Mouse (Mus musculus): ENCODE data around the gene Slc30a10. TPM values are rescaled to one million over a fixed set of nuclear protein-coding genes. Genes with fewer than 3 reads are reported as not detected.

Gene Slc30a10
- polyA plus RNA-seq, 1 experiment from 2014 or later, result 0.86 TPM

DNA sequence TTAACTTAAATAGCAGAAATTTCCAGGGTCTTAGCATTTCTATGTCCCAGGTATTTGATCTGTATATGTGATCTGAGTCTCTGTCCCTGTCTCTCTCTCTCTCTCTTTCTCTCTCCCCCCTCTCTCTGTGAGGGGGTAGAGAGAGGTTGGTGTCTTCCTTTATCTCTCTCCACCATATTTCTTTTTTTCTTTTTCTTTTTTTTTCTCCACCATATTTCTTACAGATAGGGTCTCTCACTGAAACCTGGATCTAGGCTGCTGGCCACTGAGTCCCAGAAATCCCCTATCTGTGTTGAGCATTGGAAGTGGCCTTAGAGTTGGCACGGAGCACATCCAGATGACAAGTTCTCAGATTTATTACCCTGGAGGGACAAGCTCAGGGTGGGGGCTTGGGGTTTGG lies 18.8 kb downstream of the Slc30a10 start:
- no peak overlapping the region for H3K4me3 ChIP-seq
- DNase-seq (ENCODE audit: low spot score), result no peak
- no peaks in the 10 kb centered on the region for H3K9me3 ChIP-seq (replicated peaks)
- WGBS, result 80% methylated on average over 1 of the region's 1 CpGs
- H3K27me3 ChIP-seq (ENCODE audit: low read depth, poor library complexity, severe bottlenecking), result no peaks in the 10 kb centered on the region
- peaks cover 38% of the 10 kb centered on the region for H3K4me1 ChIP-seq
- H3K27ac ChIP-seq, result no peak overlapping the region
- H3K36me3 ChIP-seq, result no peaks in the 10 kb centered on the region

DNA sequence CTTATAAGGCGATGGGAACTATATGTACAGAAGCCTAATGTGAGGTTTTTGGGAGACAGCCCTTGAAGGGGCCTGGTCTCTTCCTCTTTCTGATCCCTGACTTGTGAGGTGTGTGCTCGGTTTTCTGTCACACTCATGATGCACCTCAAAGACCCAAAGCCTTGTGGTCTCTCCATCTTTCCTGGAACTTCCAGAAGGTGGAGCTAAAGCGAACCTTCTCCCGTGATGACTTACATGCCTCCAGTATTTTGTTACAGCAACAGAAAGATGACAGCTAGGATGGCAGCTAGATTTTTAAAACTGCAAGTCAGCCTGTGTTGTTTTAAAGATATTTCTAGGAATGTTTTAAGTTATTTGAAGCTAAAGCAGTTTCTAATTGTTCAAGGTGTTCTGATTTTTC lies 25.2 kb downstream of the Slc30a10 start:
- Histone ChIP-seq H3K4me3 (no peak overlapping the region), H3K27me3 (ENCODE audit: low read depth, poor library complexity, severe bottlenecking) (no peaks in the 10 kb centered on the region), H3K4me1 (peaks cover 44% of the 10 kb centered on the region), H3K27ac (no peak overlapping the region), H3K36me3 (no peaks in the 10 kb centered on the region), H3K9me3 (replicated peaks) (no peaks in the 10 kb centered on the region)
- 95% methylated on average over 4 of the region's 4 CpGs for WGBS
- DNase-seq (ENCODE audit: low spot score), result no peak

DNA sequence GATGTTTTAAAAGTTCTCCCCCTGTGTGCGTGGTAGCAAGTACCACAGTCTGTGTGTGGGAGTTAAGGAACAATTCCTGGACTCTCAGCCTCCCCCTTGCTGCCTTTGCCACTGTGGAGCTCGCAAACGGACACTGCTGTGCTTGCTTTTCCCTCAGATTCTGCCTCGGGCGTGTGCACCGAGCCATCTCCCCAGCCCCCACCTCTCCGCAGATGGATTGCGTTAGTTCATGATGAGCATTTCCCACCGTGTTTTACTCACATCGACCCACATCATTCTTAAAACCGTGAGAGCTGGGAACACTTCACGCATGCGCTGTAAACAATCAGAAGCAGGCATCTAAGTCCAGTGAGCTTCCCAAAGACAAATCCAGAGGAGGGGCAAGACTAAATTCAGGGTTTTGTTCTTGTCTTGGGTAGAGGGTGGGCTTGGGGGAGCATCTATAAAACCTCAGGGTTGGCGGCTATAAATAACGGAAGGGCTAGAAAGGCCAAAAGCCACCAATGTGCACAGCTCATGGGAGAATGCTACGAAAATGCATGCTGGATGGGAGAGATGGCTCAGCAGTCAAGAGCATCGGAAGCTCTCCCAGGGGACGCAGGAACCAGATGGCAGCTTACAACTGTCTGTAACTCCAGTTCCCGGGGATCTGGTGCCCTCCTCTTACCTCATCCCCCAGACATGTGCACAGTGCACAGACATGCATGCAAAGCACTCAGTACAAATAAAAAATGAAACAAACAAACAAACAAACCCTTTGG lies 27.5 kb downstream of the Slc30a10 start:
- Histone ChIP-seq H3K27me3 (ENCODE audit: low read depth, poor library complexity, severe bottlenecking) (no peaks in the 10 kb centered on the region; the same call in 1 of the 2 replicates), H3K9me3 (replicated peaks) (no peaks in the 10 kb centered on the region), H3K4me1 (peaks cover 43% of the 10 kb centered on the region), H3K36me3 (no peaks in the 10 kb centered on the region), H3K4me3 (peak overlapping the region; percentile 43), H3K27ac (peak overlapping the region; percentile 89)
- peak; percentile 63 for DNase-seq (ENCODE audit: low spot score)
- WGBS, result 25% methylated on average over 19 of the region's 19 CpGs

DNA sequence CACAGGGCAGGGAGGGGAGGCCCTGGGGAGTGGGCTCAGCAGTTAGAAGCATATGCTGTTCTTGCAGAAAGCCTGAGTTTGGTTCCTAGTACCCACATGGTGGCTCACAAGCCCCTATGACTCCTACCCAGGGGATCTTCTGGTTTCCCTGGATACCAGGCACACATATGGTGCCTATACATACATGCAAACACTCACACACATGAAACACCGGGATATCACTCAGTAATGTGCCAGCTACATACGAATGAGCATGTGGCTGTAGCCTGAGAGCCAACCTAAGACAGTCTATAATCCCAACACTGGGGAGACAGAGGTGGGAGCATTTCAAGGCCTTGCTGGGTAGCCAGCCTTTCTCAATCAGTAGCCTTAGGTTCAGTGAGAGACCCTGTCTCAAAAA lies 28.1 kb downstream of the Slc30a10 start:
- no peaks in the 10 kb centered on the region; the same call in 1 of the 2 replicates for H3K27me3 ChIP-seq (ENCODE audit: low read depth, poor library complexity, severe bottlenecking)
- peak overlapping the region; percentile 43; the same call in 1 of the 2 replicates for H3K4me3 ChIP-seq
- peaks cover 45% of the 10 kb centered on the region for H3K4me1 ChIP-seq
- DNase-seq (ENCODE audit: low spot score), result no peak
- H3K36me3 ChIP-seq, result no peaks in the 10 kb centered on the region
- H3K27ac ChIP-seq, result peak overlapping the region; percentile 89
- WGBS, result 95% methylated on average over 2 of the region's 2 CpGs
- H3K9me3 ChIP-seq (replicated peaks), result no peaks in the 10 kb centered on the region

DNA sequence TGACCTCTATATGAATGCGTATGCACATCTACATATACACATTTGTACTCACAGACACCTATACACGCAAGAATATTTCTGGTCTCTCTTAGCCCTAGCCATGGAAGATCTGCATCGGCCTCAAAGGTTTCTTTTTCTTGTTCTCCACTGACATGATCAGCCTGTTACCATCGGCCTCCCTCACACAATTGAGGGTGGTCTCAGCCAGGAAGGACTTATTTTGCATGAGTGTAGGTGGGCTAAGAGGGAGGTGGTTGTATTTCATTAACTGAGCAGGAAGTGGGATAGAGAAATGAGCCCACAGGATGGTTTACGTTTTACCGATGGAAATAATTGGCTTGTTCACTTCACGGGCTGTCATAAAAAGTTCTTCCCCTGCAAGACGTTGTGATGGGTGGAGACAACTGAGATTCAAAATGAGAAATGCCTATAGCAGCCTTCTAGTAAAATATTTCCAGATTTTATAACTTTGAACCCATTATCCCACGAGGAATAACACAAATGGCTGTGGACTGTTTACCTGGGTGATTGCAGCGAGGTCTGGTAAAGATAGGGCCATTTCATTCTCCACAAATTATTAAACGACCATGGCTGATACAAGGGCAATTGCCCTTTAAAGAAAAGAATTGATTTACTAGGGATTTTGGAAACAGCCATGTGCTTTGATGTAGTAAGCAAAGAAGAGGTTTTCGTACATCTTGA lies 28.9 kb downstream of the Slc30a10 start:
- 65% methylated on average over 12 of the region's 12 CpGs for WGBS
- Histone ChIP-seq H3K4me3 (no peak overlapping the region), H3K27ac (peak overlapping the region; percentile 89; the same call in 1 of the 2 replicates), H3K4me1 (peaks cover 45% of the 10 kb centered on the region), H3K36me3 (no peaks in the 10 kb centered on the region), H3K9me3 (replicated peaks) (no peaks in the 10 kb centered on the region), H3K27me3 (ENCODE audit: low read depth, poor library complexity, severe bottlenecking) (no peaks in the 10 kb centered on the region; the same call in 1 of the 2 replicates)
- no peak for DNase-seq (ENCODE audit: low spot score)

DNA sequence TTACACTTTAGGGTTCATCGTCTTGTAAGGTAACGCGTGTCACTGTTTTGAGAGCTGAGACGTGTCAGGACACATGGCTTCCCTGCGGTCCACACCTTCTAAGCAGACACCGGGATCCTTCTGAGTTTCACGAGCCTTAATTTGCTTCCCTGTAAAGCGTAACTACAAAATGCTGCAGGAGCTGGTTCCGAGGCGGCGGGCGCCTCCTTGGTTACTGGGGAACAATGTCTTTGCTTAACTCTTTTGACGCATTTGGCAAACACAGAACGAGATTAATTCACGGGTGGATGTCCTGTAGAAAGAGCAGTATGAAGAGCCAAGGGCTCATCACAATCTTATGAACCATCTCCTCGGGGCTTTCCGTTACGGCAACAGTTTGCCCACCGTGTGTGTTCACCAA lies 29.6 kb downstream of the Slc30a10 start:
- 76% methylated on average over 19 of the region's 19 CpGs for WGBS
- H3K9me3 ChIP-seq (replicated peaks), result no peaks in the 10 kb centered on the region
- H3K4me3 ChIP-seq, result no peak overlapping the region

DNA sequence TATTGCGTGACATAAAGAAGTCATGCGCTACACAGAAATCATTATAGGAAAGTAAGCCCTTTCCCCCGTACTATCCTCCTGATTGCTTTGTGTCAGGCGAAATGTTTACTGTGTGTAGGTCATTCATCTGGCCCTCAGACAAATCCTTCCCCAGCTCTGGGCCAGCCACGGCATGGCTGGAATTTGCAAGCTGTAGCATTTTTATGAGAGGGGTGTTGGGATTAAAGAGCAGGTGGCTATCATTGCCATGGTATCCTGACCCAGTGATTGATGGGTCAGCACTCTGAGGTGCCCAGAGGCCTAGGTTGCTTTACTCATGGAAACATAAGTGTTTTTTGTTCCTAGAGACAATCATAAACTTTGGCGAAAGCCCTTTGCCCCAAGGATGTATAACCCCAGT lies 35.2 kb downstream of the Slc30a10 start:
- DNase-seq (ENCODE audit: low spot score), result no peak
- no peaks in the 10 kb centered on the region for H3K36me3 ChIP-seq
- H3K4me1 ChIP-seq, result peaks cover 20% of the 10 kb centered on the region
- no peak overlapping the region for H3K4me3 ChIP-seq
- no peaks in the 10 kb centered on the region for H3K9me3 ChIP-seq (replicated peaks)
- H3K27me3 ChIP-seq (ENCODE audit: low read depth, poor library complexity, severe bottlenecking), result no peaks in the 10 kb centered on the region; the same call in 1 of the 2 replicates
- 59% methylated on average over 6 of the region's 6 CpGs for WGBS
- H3K27ac ChIP-seq, result no peak overlapping the region

More for the DNA sequence above, 29.6 kb downstream of the Slc30a10 start:
- Histone ChIP-seq H3K27me3 (ENCODE audit: low read depth, poor library complexity, severe bottlenecking) (no peaks in the 10 kb centered on the region; the same call in 1 of the 2 replicates), H3K27ac (peak overlapping the region; percentile 31; the same call in 1 of the 2 replicates), H3K36me3 (no peaks in the 10 kb centered on the region), H3K4me1 (peaks cover 49% of the 10 kb centered on the region)
- DNase-seq (ENCODE audit: low spot score), result no peak

DNA sequence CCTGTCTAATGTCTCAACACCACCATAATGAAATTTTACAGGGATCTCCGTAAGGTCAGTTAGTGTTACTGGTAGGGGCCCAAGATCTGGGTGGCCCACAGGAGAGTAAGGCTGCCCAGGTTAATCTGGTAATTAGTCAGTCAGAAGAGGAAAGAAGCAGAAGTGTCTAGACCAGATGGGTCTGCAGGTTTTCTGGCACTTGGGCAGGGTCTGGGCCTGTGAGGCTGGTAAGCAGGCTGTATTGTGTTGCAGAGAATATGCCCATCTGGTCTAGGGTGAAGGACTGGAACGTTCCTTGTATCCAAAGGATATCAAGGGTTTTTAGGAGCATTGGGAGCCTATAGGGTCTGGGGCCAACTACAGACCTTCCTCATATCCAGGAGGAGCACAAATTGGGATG lies 36.0 kb downstream of the Slc30a10 start:
- peaks cover 20% of the 10 kb centered on the region for H3K4me1 ChIP-seq
- no peaks in the 10 kb centered on the region; the same call in 1 of the 2 replicates for H3K27me3 ChIP-seq (ENCODE audit: low read depth, poor library complexity, severe bottlenecking)
- no peaks in the 10 kb centered on the region for H3K36me3 ChIP-seq
- H3K27ac ChIP-seq, result no peak overlapping the region
- DNase-seq (ENCODE audit: low spot score), result no peak
- WGBS, result 86% methylated on average over 2 of the region's 2 CpGs
- no peak overlapping the region for H3K4me3 ChIP-seq
- no peaks in the 10 kb centered on the region for H3K9me3 ChIP-seq (replicated peaks)

DNA sequence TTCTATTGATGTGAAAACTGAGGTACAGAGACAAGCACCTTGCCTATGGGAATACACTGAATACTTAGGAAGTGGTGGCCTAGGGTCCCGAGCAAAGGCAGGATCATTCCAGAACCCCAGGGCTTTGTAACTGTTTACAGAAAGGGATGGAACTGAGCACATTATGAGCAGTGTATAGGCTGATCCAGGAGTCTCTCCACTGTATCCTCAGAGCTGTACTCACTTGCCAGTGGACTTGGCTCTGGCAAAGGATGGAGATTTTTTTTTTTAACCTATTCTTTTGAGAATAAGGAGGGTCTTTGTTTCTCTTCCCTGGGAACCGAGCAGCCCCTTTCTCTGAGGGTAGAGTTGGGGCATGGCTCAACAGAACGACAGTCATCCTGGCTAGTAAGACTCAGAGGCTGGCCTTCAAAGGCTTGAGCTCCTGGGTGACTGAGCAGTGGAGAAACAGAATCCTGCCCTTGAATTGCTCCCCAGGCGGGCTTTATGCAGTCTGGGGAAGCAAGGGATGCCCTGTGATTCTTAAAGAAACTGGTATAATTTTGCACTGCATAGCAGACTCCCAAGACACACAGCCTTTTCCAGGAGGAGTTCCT lies 38.9 kb downstream of the Slc30a10 start:
- Histone ChIP-seq H3K9me3 (replicated peaks) (no peaks in the 10 kb centered on the region), H3K27ac (no peak overlapping the region), H3K36me3 (no peaks in the 10 kb centered on the region), H3K27me3 (ENCODE audit: low read depth, poor library complexity, severe bottlenecking) (no peaks in the 10 kb centered on the region), H3K4me1 (peaks cover 10% of the 10 kb centered on the region), H3K4me3 (no peak overlapping the region)
- WGBS, result 52% methylated on average over 4 of the region's 4 CpGs
- DNase-seq (ENCODE audit: low spot score), result no peak

DNA sequence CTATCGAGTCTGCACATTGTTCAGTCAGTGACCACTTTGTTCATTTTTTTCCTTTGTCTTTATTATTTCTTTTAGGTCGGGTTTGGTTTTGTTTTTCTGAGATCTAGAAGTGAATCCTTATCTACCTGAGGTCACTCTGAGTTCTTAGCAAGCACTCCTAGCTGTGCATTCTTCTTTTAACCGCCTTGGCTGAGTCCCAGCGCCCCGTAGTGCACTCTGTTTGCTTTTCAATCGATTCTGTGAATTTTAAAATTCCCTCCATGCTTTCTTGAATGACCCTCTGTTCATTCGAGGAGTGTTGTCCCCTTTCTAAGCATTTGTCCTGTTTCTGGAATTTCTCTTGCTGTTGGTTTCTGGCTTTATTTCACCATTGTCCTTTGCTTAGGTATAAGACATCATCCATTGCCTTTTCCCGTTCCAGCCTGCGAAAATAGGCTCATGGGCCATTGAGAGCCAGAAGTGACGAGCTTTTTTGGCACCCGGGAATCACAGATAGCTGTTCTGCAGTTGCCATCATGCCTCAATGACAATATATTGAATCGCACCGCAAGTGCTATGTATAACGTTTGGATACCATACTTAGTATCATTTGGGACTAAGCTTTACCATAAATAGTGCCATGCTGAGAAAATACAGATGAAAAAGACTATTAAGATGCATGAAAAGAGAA lies 42.3 kb downstream of the Slc30a10 start:
- no peak for DNase-seq (ENCODE audit: low spot score)
- Histone ChIP-seq H3K9me3 (replicated peaks) (no peaks in the 10 kb centered on the region), H3K4me1 (no peaks in the 10 kb centered on the region), H3K27me3 (ENCODE audit: low read depth, poor library complexity, severe bottlenecking) (no peaks in the 10 kb centered on the region), H3K36me3 (no peaks in the 10 kb centered on the region), H3K4me3 (no peak overlapping the region), H3K27ac (no peak overlapping the region)
- 85% methylated on average over 14 of the region's 14 CpGs for WGBS

DNA sequence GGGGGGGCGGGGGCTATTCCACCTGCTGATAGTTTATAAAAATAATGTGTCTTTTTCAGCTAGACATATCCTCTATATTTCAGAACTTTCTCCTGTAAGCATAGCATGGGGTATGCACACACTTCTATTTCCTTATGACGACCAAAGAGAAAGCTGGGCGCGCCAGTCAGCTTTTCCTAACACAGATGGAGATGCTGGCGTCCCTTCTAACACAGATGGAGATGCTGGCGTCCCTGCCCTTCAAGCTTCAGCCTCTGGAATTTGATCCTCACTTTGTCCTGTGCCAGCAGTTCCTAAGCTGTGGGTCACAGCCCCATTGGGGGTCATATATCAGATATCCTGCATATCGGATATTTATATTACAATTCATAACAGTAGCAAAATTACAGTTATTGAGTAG lies 46.0 kb downstream of the Slc30a10 start:
- no peak for DNase-seq (ENCODE audit: low spot score)
- Histone ChIP-seq H3K27me3 (ENCODE audit: low read depth, poor library complexity, severe bottlenecking) (no peaks in the 10 kb centered on the region), H3K9me3 (replicated peaks) (no peaks in the 10 kb centered on the region), H3K36me3 (no peaks in the 10 kb centered on the region), H3K4me3 (no peak overlapping the region), H3K4me1 (no peaks in the 10 kb centered on the region), H3K27ac (no peak overlapping the region)
- 83% methylated on average over 7 of the region's 7 CpGs for WGBS

DNA sequence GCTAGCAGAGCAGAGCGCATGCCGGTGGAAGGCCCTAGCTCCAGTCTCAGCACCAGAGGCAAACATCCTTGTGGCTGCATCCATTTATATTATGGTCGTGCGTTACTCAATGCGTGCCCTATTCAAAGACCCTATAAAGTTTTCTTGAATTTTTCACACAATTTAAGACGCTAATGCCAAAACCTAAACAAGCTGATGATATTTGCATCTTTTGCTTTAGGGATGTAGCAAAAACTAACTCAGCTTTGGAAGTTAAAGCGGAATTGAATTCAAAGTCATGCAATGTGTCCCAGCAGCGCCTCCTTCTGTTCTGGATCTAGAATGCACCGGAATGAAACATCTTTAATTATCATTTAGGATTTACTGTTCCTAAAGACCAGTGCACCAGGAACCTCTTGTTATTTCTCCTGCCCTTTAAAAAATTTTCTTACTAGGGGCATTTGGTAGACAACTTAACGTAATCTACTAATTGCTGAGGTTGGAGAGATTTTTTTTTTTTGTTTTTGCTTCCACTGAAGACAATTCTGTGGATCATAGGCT lies 47.2 kb downstream of the Slc30a10 start:
- no peaks in the 10 kb centered on the region for H3K4me1 ChIP-seq
- H3K27me3 ChIP-seq (ENCODE audit: low read depth, poor library complexity, severe bottlenecking), result no peaks in the 10 kb centered on the region
- no peak overlapping the region for H3K4me3 ChIP-seq
- H3K27ac ChIP-seq, result no peak overlapping the region
- WGBS, result 33% methylated on average over 10 of the region's 10 CpGs
- no peaks in the 10 kb centered on the region for H3K36me3 ChIP-seq
- DNase-seq (ENCODE audit: low spot score), result no peak
- H3K9me3 ChIP-seq (replicated peaks), result no peaks in the 10 kb centered on the region
